16 mouse cellular contexts compared by ENCODE assay signal in the genomic region with DNA sequence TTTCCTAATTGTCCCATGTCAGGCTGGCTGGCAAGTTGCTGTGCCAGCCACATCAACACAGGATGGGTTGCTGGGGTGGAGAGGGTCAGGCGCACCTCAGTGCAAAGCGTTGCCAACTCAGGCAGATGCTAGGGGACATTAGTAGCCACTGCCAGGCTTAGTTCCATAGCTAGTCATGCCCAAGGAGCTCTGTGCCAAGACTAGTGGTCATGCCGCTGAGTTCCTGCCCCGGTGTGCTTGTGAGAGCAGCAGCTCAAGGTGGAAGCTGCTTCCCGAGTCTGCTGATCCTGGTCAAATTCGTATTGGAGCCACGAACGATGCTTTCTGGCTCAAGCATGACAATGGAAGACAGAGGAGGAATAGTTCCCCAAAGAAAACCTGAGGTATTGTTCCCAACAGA.
"Had no signal": no experiment of that assay in that cellular context is flagged by ENCODE, and none has a peak within 500 bp of the region (broad histone marks: within the 10 kb centered on the region; RNA-seq: fewer than 3 reads in every experiment).

No protein-coding gene starts in this region.

- H3K4me2 ChIP-seq: neural tube, embryonic 13.5 days; neural tube, embryonic 15.5 days; stomach, embryonic 15.5 days had no signal

- H3K27me3 ChIP-seq: neural tube, embryonic 13.5 days; neural tube, embryonic 15.5 days; stomach, embryonic 15.5 days had no signal

- H3K27ac ChIP-seq: neural tube, embryonic 13.5 days; neural tube, embryonic 15.5 days; stomach, embryonic 15.5 days; stomach, postnatal 0 days had no signal

- H3K4me3 ChIP-seq: neural tube, embryonic 13.5 days; neural tube, embryonic 15.5 days; stomach, embryonic 15.5 days had no signal

- H3K36me3 ChIP-seq: neural tube, embryonic 13.5 days; neural tube, embryonic 15.5 days; stomach, embryonic 15.5 days had no signal

- H3K9ac ChIP-seq: neural tube, embryonic 13.5 days; neural tube, embryonic 15.5 days; stomach, embryonic 15.5 days had no signal

- H3K4me1 ChIP-seq: neural tube, embryonic 13.5 days; neural tube, embryonic 15.5 days; stomach, embryonic 15.5 days had no signal

- DNase-seq: retina, postnatal 1 day; right cerebral cortex, adult 18-20 months; right cerebral cortex, postnatal 14 days; right cerebral cortex, postnatal 25 days; right cerebral cortex, postnatal 4 days; spleen, adult 18-20 months; thymus, adult 18-20 months; thymus, adult 2 months; thymus, postnatal 14 days; thymus, postnatal 25 days; thymus, postnatal 36 days; thymus, postnatal 4 days had no signal

- H3K9me3 ChIP-seq: neural tube, embryonic 13.5 days; neural tube, embryonic 15.5 days; stomach, embryonic 15.5 days had no signal
